Mouse (Mus musculus) midbrain, embryonic 14.5 days (tissue): ENCODE data around the gene Atf4. TPM values are rescaled to one million over a fixed set of nuclear protein-coding genes. Genes with fewer than 3 reads are reported as not detected.

Experiments
- ATAC-seq: fragments of 200-750 bp; cut with Nextera tagmentation; 2 replicates; pipeline ENCODE4 v1.8.0; 2017; ENCODE audit warnings: moderate number of reproducible peaks, moderate library complexity; ENCODE audit not compliant: low FRiP score, low TSS enrichment
- DNase-seq: peaks from one replicate; pipeline ENCODE4 v3.0.0-alpha.2; 2015
- H3K27ac ChIP-seq: fragments of 300-500 bp; sonication (generic); replicated peaks from 2 replicates; pipeline ENCODE4 v1.5.1; 2014; ENCODE audit warnings: mild to moderate bottlenecking, low read depth, low read length, moderate library complexity
- H3K27me3 ChIP-seq: fragments of 300-500 bp; sonication (generic); 2 replicates; pipeline ENCODE4 v1.6.1; 2014; ENCODE audit warnings: low read length, control low read depth, mixed read lengths; ENCODE audit not compliant: control insufficient read depth, insufficient read depth
- H3K36me3 ChIP-seq: fragments of 300-500 bp; sonication (generic); 2 replicates; pipeline ENCODE4 v1.6.1; 2014; ENCODE audit warnings: low read length, control low read depth; ENCODE audit not compliant: control insufficient read depth, insufficient read depth
- H3K4me1 ChIP-seq: fragments of 300-500 bp; sonication (generic); 2 replicates; pipeline ENCODE4 v1.6.1; 2014; ENCODE audit warnings: mild to moderate bottlenecking, antibody characterized with exemption, low read length, control low read depth; ENCODE audit not compliant: control insufficient read depth, insufficient read depth
- H3K4me2 ChIP-seq: fragments of 300-500 bp; sonication (generic); 2 replicates; pipeline ENCODE4 v1.6.1; 2014; ENCODE audit warnings: mild to moderate bottlenecking, low read length, moderate library complexity
- H3K4me3 ChIP-seq: fragments of 300-500 bp; sonication (generic); replicated peaks from 2 replicates; pipeline ENCODE4 v1.5.1; 2014; ENCODE audit warnings: low read depth, low read length
- H3K9ac ChIP-seq: fragments of 300-500 bp; sonication (generic); replicated peaks from 2 replicates; pipeline ENCODE4 v1.6.1; 2014; ENCODE audit warnings: mild to moderate bottlenecking, low read length, moderate library complexity
- H3K9me3 ChIP-seq: fragments of 300-500 bp; sonication (generic); 2 replicates; pipeline ENCODE4 v1.6.1; 2016; ENCODE audit warnings: low read length, control low read depth, mixed read lengths; ENCODE audit not compliant: control insufficient read depth
- WGBS: fragments of 180-500 bp; shearing (Covaris S2); extraction: QIAGEN DNeasy Blood & Tissue Kit; methylation state at CpG from one replicate; pipeline ENCODE4 v1.1.7; 2014; 5-methylcytosine and 5-hydroxymethylcytosine counted together
- polyA plus RNA-seq: library from polyadenylated mRNA; unstranded; fragments of >200 nt; fragmentation: Nextera tagmentation; extraction: Ambion mirVana; gene quantifications from 2 replicates; pipeline ENCODE4 v1.2.1, GENCODE M21; 2014

The Atf4 gene
- polyA plus RNA-seq, 1 experiment from 2014 or later = 114 TPM

GRCm38 (mm10) chr15:80255646-80256121 is 700 bp downstream of the Atf4 start:
- Histone ChIP-seq H3K4me3 (peak overlapping the region; percentile 100), H3K27me3 (no peaks in the 10 kb centered on the region), H3K4me2 (peak overlapping the region; percentile 98), H3K9ac (peak overlapping the region; percentile 100), H3K36me3 (peaks cover 60% of the 10 kb centered on the region), H3K9me3 (no peaks in the 10 kb centered on the region), H3K4me1 (peaks cover 21% of the 10 kb centered on the region), H3K27ac (peak overlapping the region; percentile 100)
- DNase-seq (peak; percentile 84), ATAC-seq (peak; percentile 11)
- under 1% methylated on average over 44 of the region's 51 CpGs for WGBS

- ATAC-seq (no peak), DNase-seq (no peak)
- Histone ChIP-seq H3K36me3 (peaks cover 59% of the 10 kb centered on the region), H3K27me3 (no peaks in the 10 kb centered on the region), H3K9ac (peak overlapping the region; percentile 100), H3K4me3 (peak overlapping the region; percentile 100), H3K4me1 (peaks cover 21% of the 10 kb centered on the region), H3K27ac (peak overlapping the region; percentile 100), H3K4me2 (peak overlapping the region; percentile 98), H3K9me3 (no peaks in the 10 kb centered on the region)
- 8% methylated on average over 16 of the region's 16 CpGs for WGBS
Observed at GRCm38 (mm10) chr15:80256242-80256641, 1.3 kb downstream of the Atf4 start.

- Histone ChIP-seq H3K4me3 (peak overlapping the region; percentile 100), H3K9me3 (no peaks in the 10 kb centered on the region), H3K4me1 (peaks cover 21% of the 10 kb centered on the region), H3K27me3 (no peaks in the 10 kb centered on the region), H3K27ac (peak overlapping the region; percentile 100; the same call in 1 of the 2 replicates), H3K9ac (peak overlapping the region; percentile 100), H3K4me2 (peak overlapping the region; percentile 98), H3K36me3 (peaks cover 52% of the 10 kb centered on the region)
- WGBS = 63% methylated on average over 12 of the region's 12 CpGs
- DNase-seq = no peak
- ATAC-seq = no peak
Observed at GRCm38 (mm10) chr15:80256656-80257601, 1.9 kb downstream of the Atf4 start.

- H3K27ac ChIP-seq = peak overlapping the region; percentile 21; the same call in 1 of the 2 replicates
- no peaks in the 10 kb centered on the region for H3K9me3 ChIP-seq
- no peak overlapping the region; the same call in 1 of the 2 replicates for H3K9ac ChIP-seq
- DNase-seq = no peak
- 29% methylated on average over 4 of the region's 4 CpGs for WGBS
- no peaks in the 10 kb centered on the region for H3K27me3 ChIP-seq
- ATAC-seq = no peak
- H3K4me3 ChIP-seq = peak overlapping the region; percentile 100
- H3K36me3 ChIP-seq = peaks cover 49% of the 10 kb centered on the region
- peak overlapping the region; percentile 98 for H3K4me2 ChIP-seq
- H3K4me1 ChIP-seq = peaks cover 22% of the 10 kb centered on the region
Observed at GRCm38 (mm10) chr15:80257602-80258239, 2.7 kb downstream of the Atf4 start.

- peaks cover 49% of the 10 kb centered on the region for H3K36me3 ChIP-seq
- peaks cover 29% of the 10 kb centered on the region for H3K4me1 ChIP-seq
- DNase-seq (no peak), ATAC-seq (no peak)
- no peak overlapping the region for H3K4me2 ChIP-seq
- H3K27me3 ChIP-seq = no peaks in the 10 kb centered on the region
- H3K9me3 ChIP-seq = no peaks in the 10 kb centered on the region
- 70% methylated on average over 11 of the region's 11 CpGs for WGBS
- H3K4me3 ChIP-seq = 0 out of 2 replicates have a peak overlapping the region, but pooled peaks have one; percentile 8
- H3K27ac ChIP-seq = no peak overlapping the region; the same call in 1 of the 2 replicates
- H3K9ac ChIP-seq = no peak overlapping the region; the same call in 1 of the 2 replicates
Observed at GRCm38 (mm10) chr15:80258240-80259170, 3.5 kb downstream of the Atf4 start.

- no peak overlapping the region for H3K9ac ChIP-seq
Observed at GRCm38 (mm10) chr15:80259406-80260045, 4.5 kb downstream of the Atf4 start.

GRCm38 (mm10) chr15:80260677-80261076 is 5.7 kb downstream of the Atf4 start:
- Histone ChIP-seq H3K9ac (no peak overlapping the region), H3K27me3 (no peaks in the 10 kb centered on the region), H3K9me3 (no peaks in the 10 kb centered on the region), H3K4me3 (no peak overlapping the region), H3K4me2 (no peak overlapping the region), H3K27ac (no peak overlapping the region), H3K36me3 (peaks cover 49% of the 10 kb centered on the region), H3K4me1 (peaks cover 22% of the 10 kb centered on the region)
- ATAC-seq (no peak), DNase-seq (peak; percentile 91)
- 14% methylated on average over 3 of the region's 3 CpGs for WGBS

More at GRCm38 (mm10) chr15:80259406-80260045, 4.5 kb downstream of the Atf4 start:
- H3K27ac ChIP-seq = no peak overlapping the region
- H3K36me3 ChIP-seq = peaks cover 49% of the 10 kb centered on the region
- DNase-seq (no peak), ATAC-seq (no peak)
- no peak overlapping the region for H3K4me3 ChIP-seq
- 79% methylated on average over 8 of the region's 8 CpGs for WGBS
- no peak overlapping the region for H3K4me2 ChIP-seq
- H3K4me1 ChIP-seq = peaks cover 22% of the 10 kb centered on the region
- H3K9me3 ChIP-seq = no peaks in the 10 kb centered on the region
- no peaks in the 10 kb centered on the region for H3K27me3 ChIP-seq
